Mouse (Mus musculus) left cerebral cortex, postnatal 14 days (tissue): ENCODE results near the gene Trio. TPM values are rescaled to one million over a fixed set of nuclear protein-coding genes. Genes with fewer than 3 reads are reported as not detected.
A peak's percentile ranks its signal among the peaks of the same experiment; 100 is the strongest.

ENCODE experiments used
- DNase-seq, 2 experiments: peaks; one replicate each; pipeline ENCODE4 v3.0.0; 2021 to 2022; ENCODE audit warnings: low spot score in 2 of 2, mixed read lengths in 1 of 2
- intact Hi-C: fragments of 180-260 bp; cut with DNase I; formaldehyde crosslinking; loops from one replicate; pipeline ENCODE4 v1.15.1; 2025
- long read RNA-seq, 2 experiments: library from polyadenylated mRNA; stranded (forward); transcript quantifications; one replicate each; pipeline ENCODE4 v2.0.0; 2021
- total RNA-seq, 2 experiments: library from RNA; stranded (reverse); gene quantifications; 2 replicates each; pipeline ENCODE4 v1.2.3; 2021

Gene Trio
- total RNA-seq = 100 to 1,000 TPM; 185 to 195 TPM
- long read RNA-seq, experiment 1, partial matches to known transcripts = 13 of 24 reads
- long read RNA-seq, experiment 1, other reads (novel, unspliced or antisense) = 11 of 24 reads
- long read RNA-seq, experiment 2, partial matches to known transcripts = 17 of 26 reads
- long read RNA-seq, experiment 2, other reads (novel, unspliced or antisense) = 9 of 26 reads

- intact Hi-C loops = loop anchor here (2.0 to 5.0 kb wide), 2 partner anchors 107 to 132 kb away; no protein-coding TSS in a partner anchor
- peak; percentile 96 to 97 for DNase-seq
Observed at GRCm38 (mm10) chr15:28025447-28026166, at the start of gene Trio. TSS of gene Trio (minus strand) at chr15:28025848.

- no peak for DNase-seq
- intact Hi-C loops = no loop called here
Observed at GRCm38 (mm10) chr15:28074416-28074970, 48.8 kb upstream of the Trio start.

GRCm38 (mm10) chr15:28071601-28072000 lies 46.0 kb upstream of the Trio start:
- no peak for DNase-seq
- intact Hi-C loops = no loop called here

GRCm38 (mm10) chr15:28070771-28071419 lies 45.2 kb upstream of the Trio start:
- DNase-seq = no peak
- intact Hi-C loops = no loop called here

GRCm38 (mm10) chr15:28070221-28070620 lies 44.6 kb upstream of the Trio start:
- DNase-seq = no peak
- intact Hi-C loops = no loop called here

- peak in 1 of 2 experiments; percentile 4 for DNase-seq
- intact Hi-C loops = no loop called here
Observed at GRCm38 (mm10) chr15:28067373-28067772, 41.7 kb upstream of the Trio start.

- intact Hi-C loops = no loop called here
- DNase-seq = no peak
Observed at GRCm38 (mm10) chr15:28066468-28066867, 40.8 kb upstream of the Trio start.

- intact Hi-C loops = no loop called here
- no peak for DNase-seq
Observed at GRCm38 (mm10) chr15:28065572-28065971, 39.9 kb upstream of the Trio start.

- no peak for DNase-seq
- intact Hi-C loops = no loop called here
Observed at GRCm38 (mm10) chr15:28064733-28065088, 39.1 kb upstream of the Trio start.

GRCm38 (mm10) chr15:28064081-28064732 lies 38.6 kb upstream of the Trio start:
- no peak for DNase-seq
- intact Hi-C loops = no loop called here

- DNase-seq = no peak
- intact Hi-C loops = no loop called here
Observed at GRCm38 (mm10) chr15:28063466-28063865, 37.8 kb upstream of the Trio start.

GRCm38 (mm10) chr15:28062016-28062415 lies 36.4 kb upstream of the Trio start:
- DNase-seq = no peak
- intact Hi-C loops = no loop called here

- intact Hi-C loops = no loop called here
- no peak for DNase-seq
Observed at GRCm38 (mm10) chr15:28060977-28061376, 35.3 kb upstream of the Trio start.

GRCm38 (mm10) chr15:28060423-28060822 lies 34.8 kb upstream of the Trio start:
- intact Hi-C loops = no loop called here
- DNase-seq = no peak

- intact Hi-C loops = no loop called here
Observed at GRCm38 (mm10) chr15:28057545-28057944, 31.9 kb upstream of the Trio start.

GRCm38 (mm10) chr15:28054731-28055130 lies 29.1 kb upstream of the Trio start:
- no peak for DNase-seq
- intact Hi-C loops = no loop called here

More at GRCm38 (mm10) chr15:28057545-28057944, 31.9 kb upstream of the Trio start:
- DNase-seq = no peak

GRCm38 (mm10) chr15:28054111-28054510 lies 28.5 kb upstream of the Trio start:
- no peak for DNase-seq
- intact Hi-C loops = no loop called here

GRCm38 (mm10) chr15:28053226-28053625 lies 27.6 kb upstream of the Trio start:
- intact Hi-C loops = no loop called here
- DNase-seq = no peak

- DNase-seq = no peak
- intact Hi-C loops = no loop called here
Observed at GRCm38 (mm10) chr15:28051811-28052210, 26.2 kb upstream of the Trio start.

GRCm38 (mm10) chr15:28051104-28051625 lies 25.5 kb upstream of the Trio start:
- peak; percentile 34 to 43 for DNase-seq
- intact Hi-C loops = no loop called here
